Mouse (Mus musculus): Measurements from ENCODE around the gene Mrps26. TPM values are rescaled to one million over a fixed set of nuclear protein-coding genes. Genes with fewer than 3 reads are reported as not detected.
A peak's percentile ranks its signal among the peaks of the same experiment; 100 is the strongest.
"Not testable (repeated sequence)": the region's sequence is repeated elsewhere in the genome, so short reads cannot be mapped to it uniquely, and the experiment has no call there.

The Mrps26 gene
- total RNA-seq (2017): 22.0 and 26.0 TPM in 2 replicates

DNA sequence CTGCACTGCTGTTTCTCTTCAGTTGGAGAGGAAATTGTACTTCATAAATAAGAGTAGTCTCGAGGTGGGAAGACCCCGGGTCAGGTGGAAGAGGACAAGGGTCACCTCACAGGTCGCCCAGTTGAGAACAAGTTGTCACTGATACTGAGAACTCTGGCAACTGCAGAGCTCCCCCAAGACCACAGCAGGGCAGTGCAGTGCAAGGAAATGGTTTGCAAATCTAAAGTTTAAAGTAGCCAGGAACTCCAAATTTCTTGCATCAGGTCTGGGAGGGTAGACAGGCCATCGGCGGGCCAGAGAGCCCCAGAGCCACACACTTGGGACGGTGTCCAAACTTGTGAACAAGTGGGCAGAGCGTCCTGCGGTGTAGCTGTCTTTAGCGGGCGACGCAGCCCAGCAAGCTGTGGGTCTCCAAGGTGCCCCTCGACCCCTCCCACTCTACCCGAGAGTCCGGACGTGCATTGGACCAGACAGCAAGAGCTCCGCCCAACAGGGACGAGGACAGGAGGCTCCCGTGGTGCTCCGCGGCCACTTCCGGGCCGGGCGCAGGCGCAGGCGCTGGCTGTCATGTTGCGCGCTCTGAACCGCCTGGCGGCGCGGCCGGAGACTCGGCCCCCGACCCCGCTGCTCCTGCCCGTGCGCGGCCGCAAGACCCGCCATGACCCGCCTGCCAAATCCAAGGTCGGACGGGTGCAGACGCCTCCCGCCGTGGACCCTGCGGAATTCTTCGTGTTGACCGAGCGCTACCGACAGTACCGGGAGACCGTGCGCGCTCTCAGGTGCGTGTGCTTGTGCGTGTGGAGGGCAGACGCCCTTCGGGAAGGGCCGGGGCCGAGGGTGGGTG is at the start of gene Mrps26:
Gene Mrps26, plus strand, starts transcription at position 531 of the 844 bp plus-strand sequence.
- peak; percentile 91 for ATAC-seq (ENCODE audit: extremely low read depth, insufficient number of reproducible peaks, low FRiP score, poor library complexity, severe bottlenecking)

DNA sequence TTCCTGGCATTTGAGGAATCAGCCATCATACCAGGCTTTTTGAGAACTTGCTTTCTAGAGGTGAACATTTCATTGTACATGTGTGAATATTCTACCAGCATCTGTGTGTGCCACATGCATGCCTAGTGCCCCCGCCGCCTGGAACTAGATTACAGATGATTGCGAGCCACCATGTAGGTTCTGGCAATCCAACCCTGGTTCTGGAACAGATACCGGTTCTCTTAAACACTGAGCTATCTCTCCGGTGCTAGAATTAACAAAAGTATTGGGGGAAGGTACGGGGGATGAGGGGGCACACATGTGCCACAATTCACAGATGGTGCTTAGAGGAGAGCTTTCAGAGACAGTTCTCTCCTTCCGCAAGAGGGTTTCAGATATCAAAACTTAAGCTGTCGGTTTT is 49.6 kb upstream of the Mrps26 start:
- no peak for ATAC-seq (ENCODE audit: extremely low read depth, insufficient number of reproducible peaks, low FRiP score, poor library complexity, severe bottlenecking)

DNA sequence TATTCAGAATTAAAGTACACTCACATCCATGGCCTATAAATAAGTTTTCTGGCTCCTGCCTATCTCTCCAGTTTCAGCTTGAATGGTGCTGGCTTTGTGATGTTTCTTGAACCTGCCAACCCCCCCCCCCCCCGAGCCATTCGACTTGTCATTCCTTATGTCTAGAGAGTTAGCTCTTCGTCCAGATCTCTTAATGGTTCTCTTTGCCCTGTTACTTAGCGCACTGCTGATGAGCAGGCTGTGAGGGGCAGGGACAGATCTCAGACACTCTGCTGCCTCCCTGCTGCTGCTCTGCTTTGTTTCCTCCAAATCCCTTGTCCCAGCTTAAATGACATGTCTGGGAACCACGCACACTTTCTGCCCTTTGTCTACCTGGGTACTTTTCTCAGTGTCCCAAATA is 47.8 kb upstream of the Mrps26 start:
- no peak for ATAC-seq (ENCODE audit: extremely low read depth, insufficient number of reproducible peaks, low FRiP score, poor library complexity, severe bottlenecking)

DNA sequence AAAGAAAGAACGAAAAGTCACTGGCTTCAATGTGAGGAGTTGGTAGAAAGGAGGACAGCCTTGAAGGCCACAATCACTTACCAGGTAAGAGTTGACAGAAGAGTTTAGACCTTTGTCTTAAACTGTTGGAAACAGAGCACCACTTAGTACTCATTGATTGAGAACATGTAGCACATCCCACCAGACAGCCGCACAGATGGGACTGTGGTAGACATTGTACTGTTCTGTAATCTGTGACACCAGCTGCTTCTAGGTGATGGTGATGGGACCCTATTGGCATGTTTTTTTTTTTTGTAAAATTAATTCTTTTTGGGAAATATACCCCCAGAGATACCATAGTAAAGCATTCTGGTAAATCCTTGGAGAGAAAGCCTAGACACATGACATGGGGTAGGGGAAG is 41.6 kb upstream of the Mrps26 start:
- no peak for ATAC-seq (ENCODE audit: extremely low read depth, insufficient number of reproducible peaks, low FRiP score, poor library complexity, severe bottlenecking)

DNA sequence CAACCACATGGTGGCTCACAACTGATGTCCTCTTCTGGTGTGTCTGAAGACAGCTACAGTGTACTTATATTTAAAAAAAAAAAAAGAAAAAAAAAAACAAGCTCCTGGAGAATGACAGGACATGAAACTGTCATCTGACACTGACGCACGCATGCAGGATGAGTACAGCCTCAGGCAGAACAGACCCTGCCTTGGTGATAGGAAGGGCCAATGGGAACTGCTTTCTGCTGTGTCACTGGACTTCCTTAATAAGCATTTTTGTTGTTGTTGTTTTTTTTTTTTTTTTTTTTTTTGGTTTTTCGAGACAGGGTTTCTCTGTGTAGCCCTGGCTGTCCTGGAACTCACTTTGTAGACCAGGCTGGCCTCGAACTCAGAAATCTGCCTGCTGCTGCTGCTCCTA is 38.1 kb upstream of the Mrps26 start:
- not testable (repeated sequence) for ATAC-seq (ENCODE audit: extremely low read depth, insufficient number of reproducible peaks, low FRiP score, poor library complexity, severe bottlenecking)

DNA sequence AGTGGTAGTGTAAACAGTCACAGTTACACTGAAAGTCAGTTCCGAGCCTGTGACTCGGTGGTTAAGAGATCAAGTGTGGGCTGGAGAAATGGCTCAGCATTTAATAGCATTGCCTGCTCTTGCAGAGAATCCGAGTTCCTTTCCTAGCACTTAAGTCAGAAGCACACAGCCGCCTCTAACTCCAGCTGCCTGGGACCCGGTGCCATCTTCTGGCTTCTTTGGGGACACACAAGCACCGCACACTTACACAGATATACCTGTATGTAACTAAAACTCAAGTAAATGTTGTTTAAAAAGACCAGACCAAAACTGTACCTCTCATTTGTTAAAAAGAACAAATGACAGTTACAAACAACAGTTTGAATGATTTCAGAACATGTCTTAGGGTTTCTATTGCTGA is 35.1 kb upstream of the Mrps26 start:
- ATAC-seq (ENCODE audit: extremely low read depth, insufficient number of reproducible peaks, low FRiP score, poor library complexity, severe bottlenecking): no peak

DNA sequence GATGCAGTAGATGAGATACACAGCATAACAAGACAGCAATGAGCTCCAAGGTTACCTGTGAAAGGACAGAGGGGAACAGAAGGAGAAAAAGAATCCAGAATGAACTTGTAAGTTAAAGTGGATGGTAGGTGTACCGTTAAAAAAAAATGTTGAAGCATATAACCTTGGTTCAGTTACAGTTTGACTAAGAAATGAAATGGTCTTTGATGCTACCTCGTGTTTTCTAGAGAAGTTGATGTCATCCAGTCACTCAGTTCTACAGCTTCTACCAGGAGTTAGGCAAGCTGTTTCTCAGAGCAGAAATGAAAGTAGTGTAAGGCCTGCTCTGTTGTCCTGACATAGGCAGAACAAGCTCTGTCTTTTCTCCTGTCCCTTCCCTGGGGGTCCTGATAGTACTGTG is 34.3 kb upstream of the Mrps26 start:
- ATAC-seq (ENCODE audit: extremely low read depth, insufficient number of reproducible peaks, low FRiP score, poor library complexity, severe bottlenecking): no peak

DNA sequence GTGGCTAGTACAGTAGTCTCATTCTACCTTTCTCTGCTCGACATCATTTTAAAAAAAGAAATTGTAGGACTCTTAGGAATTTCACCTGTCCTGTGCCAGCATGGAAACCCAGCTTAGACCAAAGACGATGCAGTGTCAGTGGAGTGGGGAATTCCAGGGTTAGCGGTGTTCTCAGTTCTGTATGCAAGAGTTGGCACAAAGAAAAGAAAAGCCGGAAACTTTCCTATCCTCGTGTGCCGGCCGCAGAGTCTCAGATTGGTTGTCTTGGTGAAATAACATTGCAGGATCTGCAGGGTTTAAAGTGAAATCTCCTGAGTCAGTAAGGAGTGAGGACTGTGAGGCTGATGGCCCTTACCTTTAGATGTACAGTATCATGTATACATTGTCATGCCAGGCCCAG is 33.6 kb upstream of the Mrps26 start:
- ATAC-seq (ENCODE audit: extremely low read depth, insufficient number of reproducible peaks, low FRiP score, poor library complexity, severe bottlenecking): no peak

DNA sequence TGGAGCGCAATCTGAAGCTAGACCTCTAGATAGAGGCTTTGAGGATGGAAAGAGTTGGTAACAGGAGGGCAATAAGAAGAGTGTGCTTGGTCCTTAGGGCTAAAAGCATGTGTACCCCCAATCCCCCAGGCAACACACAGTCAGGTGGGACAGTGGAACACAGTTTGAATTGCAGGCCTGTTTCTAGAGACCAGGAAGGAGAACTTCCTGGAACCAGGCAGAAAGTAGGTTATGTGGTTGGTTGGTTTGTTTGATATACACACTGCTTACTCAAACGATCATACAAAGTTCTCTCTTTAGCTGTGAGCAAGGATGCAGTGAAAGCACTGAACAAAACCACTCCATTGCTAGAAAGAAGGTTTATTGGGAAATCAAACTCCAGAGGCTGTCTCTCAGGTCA is 31.3 kb upstream of the Mrps26 start:
- ATAC-seq (ENCODE audit: extremely low read depth, insufficient number of reproducible peaks, low FRiP score, poor library complexity, severe bottlenecking): no peak

DNA sequence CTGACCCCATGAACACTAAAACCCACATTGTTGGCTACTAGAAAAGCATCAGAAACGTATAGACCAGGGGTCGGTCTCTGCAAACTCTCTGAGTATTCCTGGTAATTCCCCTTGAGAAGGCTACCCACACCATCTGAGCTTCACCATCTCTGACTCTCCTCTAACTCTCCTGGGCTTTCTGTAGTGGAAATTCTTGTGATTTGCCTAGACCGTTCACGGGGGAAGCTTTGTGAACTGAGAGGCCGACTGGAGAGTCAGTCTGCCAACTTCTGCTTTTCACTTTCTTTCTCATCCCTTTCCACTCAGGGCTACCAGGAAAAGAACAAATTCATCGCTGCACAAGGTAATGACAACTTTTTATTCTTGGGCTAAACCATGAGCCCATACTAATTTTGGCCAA is 28.5 kb upstream of the Mrps26 start:
- ATAC-seq (ENCODE audit: extremely low read depth, insufficient number of reproducible peaks, low FRiP score, poor library complexity, severe bottlenecking): no peak

DNA sequence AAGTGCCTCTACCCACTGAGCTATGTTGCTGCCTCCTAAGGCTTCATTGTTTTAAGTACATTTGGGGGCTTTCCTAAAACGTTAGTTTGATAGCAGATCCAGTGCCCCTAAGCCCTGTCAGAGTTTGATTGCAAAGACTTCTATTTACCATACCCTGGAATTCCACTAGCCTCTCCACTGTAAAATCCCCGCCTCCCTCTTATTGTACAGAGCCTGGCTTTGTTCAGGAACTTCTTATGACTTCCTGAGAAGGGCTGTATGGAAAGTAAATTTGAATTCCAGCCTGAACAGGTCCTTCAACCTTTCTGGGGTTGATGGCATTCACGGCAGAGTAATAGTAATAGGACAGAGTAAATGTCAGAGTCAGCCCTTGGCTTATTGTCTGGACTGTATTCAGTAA is 26.7 kb upstream of the Mrps26 start:
- ATAC-seq (ENCODE audit: extremely low read depth, insufficient number of reproducible peaks, low FRiP score, poor library complexity, severe bottlenecking): no peak

DNA sequence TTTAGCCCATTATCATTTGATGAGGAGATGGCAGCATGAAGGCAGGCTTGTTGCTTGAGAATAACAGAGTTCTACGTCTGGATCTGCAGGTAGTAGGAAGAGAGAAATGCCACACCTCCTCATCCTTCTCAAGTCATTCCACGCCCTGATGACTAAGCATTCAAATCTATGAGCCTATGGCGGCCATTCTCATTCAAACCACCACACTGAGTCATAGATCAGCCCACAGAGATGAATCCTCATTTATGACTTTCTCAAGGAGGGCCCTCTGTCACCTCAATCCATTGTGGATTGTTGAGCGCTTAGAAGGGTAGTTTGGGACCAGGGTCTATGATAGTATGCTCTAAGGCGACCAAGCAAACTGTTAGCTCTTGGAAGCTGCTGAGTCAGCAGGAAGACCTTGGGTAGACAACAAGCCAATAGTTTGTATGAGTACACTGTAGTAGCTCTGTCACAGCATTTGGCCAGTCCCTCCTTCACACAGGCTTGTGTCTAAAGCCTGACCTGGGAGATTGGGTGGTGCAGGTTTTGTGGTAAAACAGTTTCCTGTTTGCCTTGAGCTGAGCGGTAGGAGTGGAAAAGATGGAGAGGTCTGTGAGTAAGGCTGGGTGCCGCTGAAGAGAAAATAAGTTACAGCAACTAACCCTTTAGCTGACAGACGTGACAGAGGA is 24.5 kb upstream of the Mrps26 start:
- ATAC-seq (ENCODE audit: extremely low read depth, insufficient number of reproducible peaks, low FRiP score, poor library complexity, severe bottlenecking): no peak

DNA sequence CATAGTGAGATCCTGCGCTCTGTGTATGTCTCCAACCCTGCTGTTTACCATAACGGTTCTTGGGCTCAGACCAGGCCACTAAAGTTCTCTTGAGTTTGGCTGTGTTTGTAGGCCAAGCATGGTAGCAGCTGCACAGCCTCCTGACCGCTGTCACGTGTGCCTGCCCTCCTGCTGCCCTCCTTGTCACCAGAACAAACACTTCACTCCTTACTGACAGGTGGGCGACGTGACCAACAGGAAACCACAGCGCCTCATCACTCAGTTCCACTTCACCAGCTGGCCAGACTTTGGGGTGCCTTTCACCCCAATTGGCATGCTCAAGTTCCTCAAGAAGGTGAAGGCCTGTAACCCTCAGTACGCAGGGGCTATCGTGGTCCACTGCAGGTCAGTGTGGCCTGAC is 23.3 kb upstream of the Mrps26 start:
- peak; percentile 56; the same call in 1 of the 2 replicates for ATAC-seq (ENCODE audit: extremely low read depth, insufficient number of reproducible peaks, low FRiP score, poor library complexity, severe bottlenecking)

DNA sequence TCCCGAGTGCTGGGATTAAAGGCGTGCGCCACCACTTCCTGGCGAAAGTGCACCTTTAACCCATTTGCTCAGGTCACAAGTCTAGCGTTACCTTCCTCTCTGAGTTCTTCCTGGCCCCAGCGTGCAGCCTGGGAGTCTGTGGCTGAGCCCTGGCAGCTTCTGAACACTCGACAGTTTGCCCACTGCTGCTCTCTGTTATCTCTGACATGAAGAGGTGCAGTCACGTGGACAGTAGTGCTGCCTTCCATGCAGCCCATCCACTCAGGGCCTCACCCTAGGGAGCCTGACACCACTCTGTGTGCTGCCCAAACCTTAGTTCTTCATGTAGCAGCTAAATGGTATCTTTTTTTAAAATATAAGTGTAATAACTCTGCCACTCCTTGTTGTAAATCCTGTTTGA is 16.6 kb upstream of the Mrps26 start:
- no peak for ATAC-seq (ENCODE audit: extremely low read depth, insufficient number of reproducible peaks, low FRiP score, poor library complexity, severe bottlenecking)

DNA sequence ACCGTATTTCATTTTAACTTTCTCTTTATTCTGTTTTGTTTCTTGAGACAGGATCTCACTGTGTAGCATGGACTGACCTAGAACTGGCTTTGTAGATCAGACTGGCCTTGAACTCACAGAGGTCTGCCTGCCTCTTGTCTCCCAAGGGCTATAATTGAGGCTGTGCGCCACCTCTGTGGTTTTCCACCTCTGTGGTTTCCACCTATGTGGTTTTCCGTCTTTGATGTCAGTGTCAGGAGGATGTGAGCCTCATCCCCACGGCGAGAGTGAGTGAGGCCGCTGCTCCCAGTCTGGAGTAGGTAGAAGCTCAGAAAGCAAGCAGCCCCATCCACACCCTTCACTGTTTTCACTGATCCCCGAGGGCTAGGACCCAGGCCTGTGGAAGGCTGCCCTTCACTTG is 8.7 kb upstream of the Mrps26 start:
- no peak for ATAC-seq (ENCODE audit: extremely low read depth, insufficient number of reproducible peaks, low FRiP score, poor library complexity, severe bottlenecking)

DNA sequence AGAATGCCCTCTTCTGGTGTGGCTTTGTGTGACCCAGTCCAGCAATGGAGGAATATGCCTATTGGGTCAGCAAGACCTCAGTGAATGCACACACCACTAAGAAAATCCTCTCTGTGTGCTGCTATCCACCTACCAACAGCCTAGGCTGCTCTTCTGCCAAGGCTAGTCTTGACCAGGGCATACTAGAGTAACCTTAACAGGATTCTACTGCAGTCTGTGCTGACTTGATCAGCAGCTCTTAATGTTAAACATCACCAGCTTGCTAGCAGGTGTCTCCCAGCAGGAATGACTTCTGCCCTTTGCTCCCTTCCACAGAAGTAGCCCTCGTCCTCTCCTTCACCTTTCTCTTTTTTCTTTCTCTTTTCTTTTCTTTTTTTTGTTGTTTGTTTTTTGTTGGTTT is 7.2 kb upstream of the Mrps26 start:
- ATAC-seq (ENCODE audit: extremely low read depth, insufficient number of reproducible peaks, low FRiP score, poor library complexity, severe bottlenecking): no peak

DNA sequence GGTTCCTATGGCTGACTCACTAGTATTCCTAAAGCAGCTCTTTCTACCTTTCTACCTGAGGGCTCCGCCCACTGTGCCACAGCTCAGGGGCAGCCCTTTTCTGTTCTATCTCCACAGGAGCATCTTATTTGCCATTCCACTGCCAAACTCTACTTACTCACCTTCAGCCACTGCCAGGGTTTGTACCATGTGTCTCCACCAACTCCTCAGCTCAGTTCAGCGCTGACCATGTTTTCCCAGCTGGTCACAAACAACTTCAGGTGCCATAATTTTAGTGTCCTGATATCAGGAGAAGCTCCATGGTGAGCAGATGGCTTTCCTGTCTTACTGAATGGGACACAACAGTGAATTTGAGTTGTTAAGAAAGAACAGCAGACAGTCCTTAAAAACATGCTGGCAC is 6.1 kb upstream of the Mrps26 start:
- no peak for ATAC-seq (ENCODE audit: extremely low read depth, insufficient number of reproducible peaks, low FRiP score, poor library complexity, severe bottlenecking)

DNA sequence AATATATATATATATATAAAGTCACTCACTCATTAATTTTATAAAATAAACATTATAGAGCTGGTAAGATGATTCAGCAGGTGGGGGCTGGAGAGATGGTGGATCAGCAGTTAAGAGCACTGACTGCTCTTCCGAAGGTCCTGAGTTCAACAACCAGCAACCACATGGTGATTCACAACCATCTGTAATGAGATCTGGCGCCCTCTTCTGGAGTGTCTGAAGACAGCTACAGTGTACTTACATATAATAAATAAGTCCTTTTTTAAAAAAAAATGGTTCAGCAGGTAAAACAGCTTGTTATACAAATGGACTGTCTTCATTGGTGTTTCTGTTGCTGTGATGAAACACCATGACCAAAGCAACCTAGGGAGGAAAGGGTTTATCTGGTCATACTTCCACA is 5.5 kb upstream of the Mrps26 start:
- no peak for ATAC-seq (ENCODE audit: extremely low read depth, insufficient number of reproducible peaks, low FRiP score, poor library complexity, severe bottlenecking)

DNA sequence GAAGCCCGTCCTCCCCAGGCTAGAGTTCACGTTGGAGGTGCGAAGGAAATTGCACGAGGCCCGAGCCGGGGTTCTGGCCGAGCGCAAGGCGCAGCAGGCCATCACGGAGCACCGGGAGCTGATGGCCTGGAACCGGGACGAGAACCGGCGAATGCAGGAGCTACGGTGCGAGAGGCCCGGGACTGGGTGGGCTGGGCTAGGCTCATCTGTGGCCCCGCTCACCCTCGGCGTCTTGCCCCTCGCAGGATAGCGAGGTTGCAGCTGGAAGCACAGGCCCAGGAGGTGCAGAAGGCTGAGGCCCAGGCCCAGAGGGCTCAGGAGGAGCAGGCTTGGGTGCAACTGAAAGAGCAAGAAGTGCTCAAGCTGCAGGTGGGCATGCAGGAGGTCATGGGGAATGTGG is 521 bp downstream of the Mrps26 start:
- no peak for ATAC-seq (ENCODE audit: extremely low read depth, insufficient number of reproducible peaks, low FRiP score, poor library complexity, severe bottlenecking)

DNA sequence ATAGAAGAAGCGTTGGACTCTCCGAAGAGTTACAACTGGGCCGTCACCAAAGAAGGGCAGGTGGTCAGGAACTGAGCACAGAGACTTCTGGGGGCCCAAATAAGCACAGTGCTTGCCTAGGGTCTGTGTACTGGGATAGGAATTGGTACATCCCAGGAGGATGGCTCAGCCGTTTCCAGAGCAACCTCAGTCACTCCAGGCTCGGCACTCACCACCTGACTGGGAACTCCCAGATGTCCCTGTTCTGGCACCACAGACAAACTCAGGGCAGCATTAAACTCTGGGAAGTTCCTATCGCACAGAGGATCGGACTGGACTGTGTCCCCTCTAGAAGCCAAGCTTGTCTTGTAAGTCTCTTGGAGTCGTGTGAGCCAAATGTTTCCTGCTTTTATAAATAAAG is 1.4 kb downstream of the Mrps26 start:
- ATAC-seq (ENCODE audit: extremely low read depth, insufficient number of reproducible peaks, low FRiP score, poor library complexity, severe bottlenecking): no peak

DNA sequence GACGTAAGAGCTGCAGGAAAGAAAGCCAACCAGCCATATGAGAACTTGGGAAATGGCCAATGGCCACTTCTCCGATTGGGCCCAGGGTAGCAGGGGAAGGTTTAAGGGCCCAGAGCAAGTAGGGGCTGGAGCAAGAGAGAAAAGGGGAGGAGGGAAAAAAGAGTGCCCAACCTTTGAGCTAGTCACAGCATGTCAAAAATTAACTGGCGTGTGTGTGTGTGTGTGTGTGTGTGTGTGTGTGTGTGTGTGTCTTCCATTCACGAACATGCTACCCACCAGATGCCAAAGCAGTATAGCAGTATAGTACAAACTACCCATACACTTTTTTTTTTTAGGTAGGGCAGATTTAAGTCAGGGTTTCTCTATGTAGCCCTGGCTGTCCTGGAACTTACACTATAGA is 5.4 kb downstream of the Mrps26 start:
- ATAC-seq (ENCODE audit: extremely low read depth, insufficient number of reproducible peaks, low FRiP score, poor library complexity, severe bottlenecking): no peak

Measured in neutrophil, adult 5-6 weeks (primary cell).